Mouse (Mus musculus): Measurements from ENCODE around the gene Hoxc4. TPM values are rescaled to one million over a fixed set of nuclear protein-coding genes. Genes with fewer than 3 reads are reported as not detected.

Hoxc4 gene
- polyA plus RNA-seq (2015; fragmentation: Nextera tagmentation; extraction: Ambion mirVana) = 2.7 and 3.3 TPM in 2 replicates

DNA sequence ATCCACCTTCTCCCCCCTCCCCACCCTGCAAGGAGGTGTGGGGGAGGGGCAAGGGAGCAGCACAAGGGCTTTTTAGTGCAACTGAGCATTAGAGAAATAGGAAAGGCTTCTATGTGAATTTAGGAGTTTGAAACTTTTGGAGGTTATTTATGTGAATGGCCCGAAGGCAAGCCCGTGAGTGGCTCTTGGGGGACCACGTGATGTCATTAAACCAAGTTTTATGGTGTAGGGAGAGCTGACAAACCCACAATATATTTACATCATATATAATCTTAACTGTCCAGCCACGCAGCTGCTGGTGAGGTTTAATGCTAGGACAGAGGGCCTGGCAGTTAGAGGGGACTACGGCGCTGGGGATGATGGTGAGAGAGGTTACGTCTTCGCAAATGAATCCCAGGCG is at the start of gene Hoxc4:
TSS of gene Hoxc4 (plus strand) at position 299 of the 400 bp plus-strand sequence.

DNA sequence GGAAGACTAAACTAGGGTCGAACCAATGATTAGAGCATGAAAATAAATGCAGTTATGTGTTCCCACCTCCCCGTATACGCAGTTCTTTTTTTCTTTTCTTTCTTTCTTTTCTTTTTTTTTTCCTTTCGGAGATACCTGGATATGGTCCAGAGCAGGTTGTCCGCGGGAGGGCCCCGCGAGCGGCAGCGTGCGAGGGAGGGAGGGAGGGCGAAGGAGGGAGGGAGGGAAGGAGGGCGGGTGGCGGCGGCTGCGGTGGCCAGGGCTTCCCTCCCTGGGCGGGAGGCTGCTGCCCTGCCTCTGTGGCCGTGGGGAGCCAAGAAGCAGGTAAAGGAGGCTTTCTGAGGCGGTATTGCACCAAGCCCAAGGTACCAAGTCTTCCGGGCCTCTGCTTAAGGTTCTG is 42.6 kb upstream of the Hoxc4 start, which contains the start of gene Hoxc9:
TSS of gene Hoxc9 (plus strand) at position 269 of the 400 bp plus-strand sequence.

DNA sequence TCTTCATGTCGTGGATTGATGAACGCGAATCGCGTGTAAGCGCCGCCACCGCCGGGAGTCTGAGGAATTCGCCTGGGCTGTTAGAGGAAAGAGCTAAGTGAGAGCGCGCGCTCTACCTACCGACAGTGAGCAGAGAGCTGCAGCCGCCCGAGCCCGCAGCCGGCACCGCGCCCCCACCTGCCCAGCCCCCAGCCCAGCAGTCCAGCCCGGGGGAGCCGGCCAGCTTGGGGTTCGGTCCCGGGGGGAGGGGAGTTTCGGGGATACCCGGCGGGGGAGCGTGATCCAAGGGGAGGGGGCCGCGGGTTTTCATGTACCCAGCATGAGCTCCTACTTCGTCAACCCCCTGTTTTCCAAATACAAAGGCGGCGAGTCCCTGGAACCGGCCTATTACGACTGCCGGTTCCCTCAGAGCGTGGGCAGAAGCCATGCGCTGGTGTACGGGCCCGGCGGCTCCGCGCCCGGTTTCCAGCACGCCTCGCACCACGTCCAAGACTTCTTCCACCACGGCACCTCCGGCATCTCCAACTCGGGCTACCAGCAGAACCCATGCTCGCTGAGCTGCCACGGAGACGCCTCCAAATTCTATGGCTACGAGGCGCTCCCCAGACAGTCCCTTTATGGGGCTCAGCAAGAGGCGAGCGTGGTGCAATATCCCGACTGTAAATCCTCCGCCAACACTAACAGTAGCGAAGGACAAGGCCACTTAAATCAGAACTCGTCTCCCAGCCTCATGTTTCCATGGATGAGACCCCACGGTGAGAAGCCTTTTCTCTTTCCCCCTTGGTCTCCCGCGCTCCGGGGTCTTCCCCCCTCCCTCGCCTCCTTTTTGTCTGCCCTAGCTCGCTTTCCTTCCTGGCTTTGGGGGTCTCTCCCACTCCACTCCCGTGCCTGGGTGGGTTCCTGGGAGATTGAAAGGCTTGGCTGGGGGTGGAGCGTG is 28.0 kb upstream of the Hoxc4 start, which contains the start of gene Hoxc8:
TSS of gene Hoxc8 (plus strand) at position 147 of the 937 bp plus-strand sequence.

DNA sequence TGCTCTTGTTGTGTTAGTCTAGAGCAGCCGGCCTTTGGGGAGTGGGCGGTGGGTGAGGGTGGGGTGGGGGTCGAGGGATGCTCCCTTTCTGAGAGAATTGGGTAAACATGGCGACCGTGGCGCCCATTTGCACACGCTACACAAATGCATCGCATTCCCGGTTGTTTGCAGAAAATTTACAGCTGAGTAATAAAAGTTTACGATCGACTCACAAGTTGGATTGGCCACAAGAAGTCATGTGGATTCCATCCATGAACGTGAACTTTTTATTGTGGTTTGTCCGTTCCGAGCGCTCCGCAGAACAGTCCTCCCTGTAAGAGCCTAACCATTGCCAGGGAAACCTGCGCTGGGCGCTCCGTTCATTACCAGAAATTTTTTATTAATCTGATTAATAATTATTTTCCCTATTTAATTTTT is 20.8 kb upstream of the Hoxc4 start, which contains the start of gene Hoxc6:
TSS of gene Hoxc6 (plus strand) at position 319 of the 417 bp plus-strand sequence.

MicroRNAs within 50 kb of the gene (microRNA counts, 519-probe panel; counts per million panel counts)
- 296 counts per million, percentile 58 among the panel's probes with 10 or more counts for microRNA mmu-miR-615-3p
- 296 counts per million, percentile 58 among the panel's probes with 10 or more counts for microRNA mmu-miR-615-5p

Small RNAs within 50 kb of the gene (microRNA-seq; reads per million reads assigned to microRNA genes)
- gene Mir196a-2 (761 to 1,249 reads per million in 2 experiments), gene Mir615 (770 to 1,151 reads per million in 2 experiments)

Other genes starting within 250 kb of the Hoxc4 start
- gene Hoxc13, start 97.8 kb upstream of the Hoxc4 start, polyA plus RNA-seq (2015; fragmentation: Nextera tagmentation; extraction: Ambion mirVana) = 0.05 TPM in 2 replicates
- gene Hoxc12, start 82.2 kb upstream of the Hoxc4 start, polyA plus RNA-seq (2015; fragmentation: Nextera tagmentation; extraction: Ambion mirVana) = 0.19 and 0.21 TPM in 2 replicates
- 2.9 and 3.4 TPM in 2 replicates for gene Hoxc11, start 64.5 kb upstream of the Hoxc4 start, polyA plus RNA-seq (2015; fragmentation: Nextera tagmentation; extraction: Ambion mirVana)
- gene Hoxc10, start 52.1 kb upstream of the Hoxc4 start, polyA plus RNA-seq (2015; fragmentation: Nextera tagmentation; extraction: Ambion mirVana) = 24.5 and 25.7 TPM in 2 replicates
- 0.83 and 0.96 TPM in 2 replicates for gene Hoxc5, start 51.5 kb upstream of the Hoxc4 start, polyA plus RNA-seq (2015; fragmentation: Nextera tagmentation; extraction: Ambion mirVana)
- 8.1 and 8.4 TPM in 2 replicates for gene Hoxc9, start 42.5 kb upstream of the Hoxc4 start, polyA plus RNA-seq (2015; fragmentation: Nextera tagmentation; extraction: Ambion mirVana)
- 1.5 and 2.4 TPM in 2 replicates for gene Hoxc8, start 28.3 kb upstream of the Hoxc4 start, polyA plus RNA-seq (2015; fragmentation: Nextera tagmentation; extraction: Ambion mirVana)
- gene Hoxc6, start 20.7 kb upstream of the Hoxc4 start, polyA plus RNA-seq (2015; fragmentation: Nextera tagmentation; extraction: Ambion mirVana) = 4.1 and 4.5 TPM in 2 replicates
- 8.5 and 9.7 TPM in 2 replicates for gene Smug1, start 148.2 kb downstream of the Hoxc4 start, polyA plus RNA-seq (2015; fragmentation: Nextera tagmentation; extraction: Ambion mirVana)
- gene Cbx5, start 220.9 kb downstream of the Hoxc4 start, polyA plus RNA-seq (2015; fragmentation: Nextera tagmentation; extraction: Ambion mirVana) = 34.1 and 36.8 TPM in 2 replicates
- gene Hnrnpa1, start 221.5 kb downstream of the Hoxc4 start, polyA plus RNA-seq (2015; fragmentation: Nextera tagmentation; extraction: Ambion mirVana) = 222 and 236 TPM in 2 replicates
- gene Nfe2, start 239.5 kb downstream of the Hoxc4 start, polyA plus RNA-seq (2015; fragmentation: Nextera tagmentation; extraction: Ambion mirVana) = 0.59 and 0.71 TPM in 2 replicates